Mouse (Mus musculus): ENCODE results near the gene Itln1. TPM values are rescaled to one million over a fixed set of nuclear protein-coding genes. Genes with fewer than 3 reads are reported as not detected.

The Itln1 gene
- polyA plus RNA-seq (2014; fragmentation: Nextera tagmentation; extraction: Ambion mirVana): not detected in 2 replicates

GRCm38 (mm10) chr1:171535194-171535593 lies at the start of gene Itln1:
Gene Itln1, minus strand, starts transcription at chr1:171535294.
- Histone ChIP-seq H3K4me1 (replicated peaks; ENCODE audit: control insufficient read depth, insufficient read depth, low read length) (no peaks in the 10 kb centered on the region), H3K4me2 (ENCODE audit: low read depth, low read length, severe bottlenecking) (no peak within 1 kb of the TSS), H3K4me3 (ENCODE audit: low read depth, low read length) (no peak within 1 kb of the TSS), H3K27me3 (ENCODE audit: control insufficient read depth, insufficient read depth, low read length) (no peaks in the 10 kb centered on the region), H3K9ac (ENCODE audit: low read length) (no peak within 1 kb of the TSS), H3K27ac (ENCODE audit: low read depth, low read length) (no peak within 1 kb of the TSS), H3K36me3 (ENCODE audit: control insufficient read depth, insufficient read depth, low read length) (no peaks in the 10 kb centered on the region), H3K9me3 (ENCODE audit: control insufficient read depth, low read length) (no peaks in the 10 kb centered on the region)
- ATAC-seq (replicated peaks; ENCODE audit: low FRiP score) (no peak), DNase-seq (ENCODE audit: low spot score) (no peak)
- 92% methylated on average over 1 of the region's 1 CpGs for WGBS

GRCm38 (mm10) chr1:171584584-171584983 lies 49.5 kb upstream of the Itln1 start:
- Histone ChIP-seq H3K9me3 (ENCODE audit: control insufficient read depth, low read length) (no peaks in the 10 kb centered on the region), H3K4me1 (replicated peaks; ENCODE audit: control insufficient read depth, insufficient read depth, low read length) (no peaks in the 10 kb centered on the region), H3K27me3 (ENCODE audit: control insufficient read depth, insufficient read depth, low read length) (no peaks in the 10 kb centered on the region), H3K36me3 (ENCODE audit: control insufficient read depth, insufficient read depth, low read length) (no peaks in the 10 kb centered on the region), H3K4me2 (ENCODE audit: low read depth, low read length, severe bottlenecking) (no peak overlapping the region), H3K4me3 (ENCODE audit: low read depth, low read length) (no peak overlapping the region), H3K27ac (ENCODE audit: low read depth, low read length) (no peak overlapping the region), H3K9ac (ENCODE audit: low read length) (no peak overlapping the region)
- DNase-seq (ENCODE audit: low spot score) (no peak), ATAC-seq (replicated peaks; ENCODE audit: low FRiP score) (no peak)
- 90% methylated on average over 2 of the region's 2 CpGs for WGBS

GRCm38 (mm10) chr1:171577168-171577567 lies 42.1 kb upstream of the Itln1 start:
- no peak overlapping the region for H3K4me3 ChIP-seq (ENCODE audit: low read depth, low read length)
- no peak for ATAC-seq (replicated peaks; ENCODE audit: low FRiP score)
- H3K27me3 ChIP-seq (ENCODE audit: control insufficient read depth, insufficient read depth, low read length): no peaks in the 10 kb centered on the region
- DNase-seq (ENCODE audit: low spot score): no peak
- no peaks in the 10 kb centered on the region for H3K4me1 ChIP-seq (replicated peaks; ENCODE audit: control insufficient read depth, insufficient read depth, low read length)
- H3K9ac ChIP-seq (ENCODE audit: low read length): no peak overlapping the region
- H3K9me3 ChIP-seq (ENCODE audit: control insufficient read depth, low read length): no peaks in the 10 kb centered on the region
- WGBS: 85% methylated on average over 7 of the region's 7 CpGs
- no peaks in the 10 kb centered on the region for H3K36me3 ChIP-seq (ENCODE audit: control insufficient read depth, insufficient read depth, low read length)
- no peak overlapping the region for H3K4me2 ChIP-seq (ENCODE audit: low read depth, low read length, severe bottlenecking)
- no peak overlapping the region for H3K27ac ChIP-seq (ENCODE audit: low read depth, low read length)

- DNase-seq (ENCODE audit: low spot score) (no peak), ATAC-seq (replicated peaks; ENCODE audit: low FRiP score) (no peak)
- H3K27me3 ChIP-seq (ENCODE audit: control insufficient read depth, insufficient read depth, low read length): no peaks in the 10 kb centered on the region
- no peak overlapping the region for H3K9ac ChIP-seq (ENCODE audit: low read length)
- H3K36me3 ChIP-seq (ENCODE audit: control insufficient read depth, insufficient read depth, low read length): no peaks in the 10 kb centered on the region
- WGBS: 57% methylated on average over 2 of the region's 2 CpGs
- no peak overlapping the region for H3K4me2 ChIP-seq (ENCODE audit: low read depth, low read length, severe bottlenecking)
- no peak overlapping the region for H3K27ac ChIP-seq (ENCODE audit: low read depth, low read length)
- H3K4me1 ChIP-seq (replicated peaks; ENCODE audit: control insufficient read depth, insufficient read depth, low read length): no peaks in the 10 kb centered on the region
- H3K4me3 ChIP-seq (ENCODE audit: low read depth, low read length): no peak overlapping the region
- H3K9me3 ChIP-seq (ENCODE audit: control insufficient read depth, low read length): no peaks in the 10 kb centered on the region
Observed at GRCm38 (mm10) chr1:171568436-171568835, 33.3 kb upstream of the Itln1 start.

- peak; percentile 65 for DNase-seq (ENCODE audit: low spot score)
- Histone ChIP-seq H3K4me1 (replicated peaks; ENCODE audit: control insufficient read depth, insufficient read depth, low read length) (no peaks in the 10 kb centered on the region), H3K4me3 (ENCODE audit: low read depth, low read length) (no peak overlapping the region), H3K27ac (ENCODE audit: low read depth, low read length) (no peak overlapping the region), H3K36me3 (ENCODE audit: control insufficient read depth, insufficient read depth, low read length) (no peaks in the 10 kb centered on the region), H3K9me3 (ENCODE audit: control insufficient read depth, low read length) (no peaks in the 10 kb centered on the region), H3K9ac (ENCODE audit: low read length) (no peak overlapping the region), H3K27me3 (ENCODE audit: control insufficient read depth, insufficient read depth, low read length) (no peaks in the 10 kb centered on the region), H3K4me2 (ENCODE audit: low read depth, low read length, severe bottlenecking) (no peak overlapping the region)
- ATAC-seq (replicated peaks; ENCODE audit: low FRiP score): peak; percentile 33; the same call in 1 of the 2 replicates
- 29% methylated on average over 8 of the region's 8 CpGs for WGBS
Observed at GRCm38 (mm10) chr1:171566777-171567176, 31.7 kb upstream of the Itln1 start.

- H3K4me1 ChIP-seq (replicated peaks; ENCODE audit: control insufficient read depth, insufficient read depth, low read length): no peaks in the 10 kb centered on the region
- H3K9ac ChIP-seq (ENCODE audit: low read length): no peak overlapping the region
- no peak overlapping the region for H3K4me2 ChIP-seq (ENCODE audit: low read depth, low read length, severe bottlenecking)
- H3K27ac ChIP-seq (ENCODE audit: low read depth, low read length): no peak overlapping the region
- no peak overlapping the region for H3K4me3 ChIP-seq (ENCODE audit: low read depth, low read length)
- H3K9me3 ChIP-seq (ENCODE audit: control insufficient read depth, low read length): no peaks in the 10 kb centered on the region
- H3K36me3 ChIP-seq (ENCODE audit: control insufficient read depth, insufficient read depth, low read length): no peaks in the 10 kb centered on the region
- H3K27me3 ChIP-seq (ENCODE audit: control insufficient read depth, insufficient read depth, low read length): no peaks in the 10 kb centered on the region
- 84% methylated on average over 4 of the region's 4 CpGs for WGBS
- ATAC-seq (replicated peaks; ENCODE audit: low FRiP score): no peak
- no peak for DNase-seq (ENCODE audit: low spot score)
Observed at GRCm38 (mm10) chr1:171565888-171566287, 30.8 kb upstream of the Itln1 start.

- Histone ChIP-seq H3K4me3 (ENCODE audit: low read depth, low read length) (no peak overlapping the region), H3K9ac (ENCODE audit: low read length) (no peak overlapping the region), H3K4me1 (replicated peaks; ENCODE audit: control insufficient read depth, insufficient read depth, low read length) (no peaks in the 10 kb centered on the region), H3K27ac (ENCODE audit: low read depth, low read length) (no peak overlapping the region), H3K36me3 (ENCODE audit: control insufficient read depth, insufficient read depth, low read length) (no peaks in the 10 kb centered on the region), H3K4me2 (ENCODE audit: low read depth, low read length, severe bottlenecking) (no peak overlapping the region), H3K9me3 (ENCODE audit: control insufficient read depth, low read length) (no peaks in the 10 kb centered on the region), H3K27me3 (ENCODE audit: control insufficient read depth, insufficient read depth, low read length) (no peaks in the 10 kb centered on the region)
- DNase-seq (ENCODE audit: low spot score): peak; percentile 65
- 53% methylated on average over 3 of the region's 3 CpGs for WGBS
- ATAC-seq (replicated peaks; ENCODE audit: low FRiP score): peak; percentile 61; the same call in 1 of the 2 replicates
Observed at GRCm38 (mm10) chr1:171564247-171564646, 29.2 kb upstream of the Itln1 start.

- no peak overlapping the region for H3K4me3 ChIP-seq (ENCODE audit: low read depth, low read length)
- 76% methylated on average over 2 of the region's 2 CpGs for WGBS
- H3K9ac ChIP-seq (ENCODE audit: low read length): no peak overlapping the region
- no peak for DNase-seq (ENCODE audit: low spot score)
- no peaks in the 10 kb centered on the region for H3K4me1 ChIP-seq (replicated peaks; ENCODE audit: control insufficient read depth, insufficient read depth, low read length)
- H3K27me3 ChIP-seq (ENCODE audit: control insufficient read depth, insufficient read depth, low read length): no peaks in the 10 kb centered on the region
- no peak overlapping the region for H3K27ac ChIP-seq (ENCODE audit: low read depth, low read length)
- no peak overlapping the region for H3K4me2 ChIP-seq (ENCODE audit: low read depth, low read length, severe bottlenecking)
- no peak for ATAC-seq (replicated peaks; ENCODE audit: low FRiP score)
- no peaks in the 10 kb centered on the region for H3K9me3 ChIP-seq (ENCODE audit: control insufficient read depth, low read length)
- H3K36me3 ChIP-seq (ENCODE audit: control insufficient read depth, insufficient read depth, low read length): no peaks in the 10 kb centered on the region
Observed at GRCm38 (mm10) chr1:171563042-171563441, 27.9 kb upstream of the Itln1 start.

- Histone ChIP-seq H3K4me1 (replicated peaks; ENCODE audit: control insufficient read depth, insufficient read depth, low read length) (no peaks in the 10 kb centered on the region), H3K9me3 (ENCODE audit: control insufficient read depth, low read length) (no peaks in the 10 kb centered on the region), H3K27ac (ENCODE audit: low read depth, low read length) (no peak overlapping the region), H3K27me3 (ENCODE audit: control insufficient read depth, insufficient read depth, low read length) (no peaks in the 10 kb centered on the region), H3K4me3 (ENCODE audit: low read depth, low read length) (no peak overlapping the region), H3K36me3 (ENCODE audit: control insufficient read depth, insufficient read depth, low read length) (no peaks in the 10 kb centered on the region), H3K9ac (ENCODE audit: low read length) (no peak overlapping the region), H3K4me2 (ENCODE audit: low read depth, low read length, severe bottlenecking) (no peak overlapping the region)
- 73% methylated on average over 6 of the region's 11 CpGs for WGBS
- no peak for DNase-seq (ENCODE audit: low spot score)
- ATAC-seq (replicated peaks; ENCODE audit: low FRiP score): no peak
Observed at GRCm38 (mm10) chr1:171561639-171562225, 26.6 kb upstream of the Itln1 start.
